ENCODE assay signal across 30 mouse cellular contexts in genomic region chr11:35784002-35784401, GRCm38 (mm10). TPM values are rescaled to one million over a fixed set of nuclear protein-coding genes. Genes with fewer than 3 reads are reported as not detected.
"Had no signal": no experiment of that assay in that cellular context is flagged by ENCODE, and none has a peak within 500 bp of the region (broad histone marks: within the 10 kb centered on the region; RNA-seq: fewer than 3 reads in every experiment).

No protein-coding gene starts in this region.

- H3K4me3 ChIP-seq: heart, embryonic 10.5 days; heart, embryonic 12.5 days; hindbrain, embryonic 13.5 days; hindbrain, embryonic 15.5 days; kidney, embryonic 15.5 days; limb, embryonic 13.5 days; limb, embryonic 15.5 days; liver, embryonic 13.5 days had no signal

- H3K4me1 ChIP-seq: heart, embryonic 10.5 days; heart, embryonic 12.5 days; hindbrain, embryonic 15.5 days; kidney, embryonic 15.5 days; limb, embryonic 13.5 days; limb, embryonic 15.5 days; liver, embryonic 13.5 days had no signal

- DNase-seq: forebrain, postnatal 0 days; gastrocnemius, postnatal 14 days; gastrocnemius, postnatal 36 days; heart, adult 18-20 months; heart, postnatal 10 days; kidney, adult 11 months; kidney, adult 2 months; kidney, adult 9 months; kidney, postnatal 14 days; kidney, postnatal 36 days; layer of hippocampus, adult 9-11 months; layer of hippocampus, postnatal 36 days; left cerebral cortex, postnatal 4 days; liver, embryonic 13.5 days had no signal

- H3K27me3 ChIP-seq: heart, embryonic 12.5 days; hindbrain, embryonic 13.5 days; hindbrain, embryonic 15.5 days; kidney, embryonic 15.5 days; limb, embryonic 13.5 days; limb, embryonic 15.5 days; liver, embryonic 13.5 days had no signal

- H3K9ac ChIP-seq: forebrain, postnatal 0 days; heart, embryonic 12.5 days; hindbrain, embryonic 13.5 days; hindbrain, embryonic 15.5 days; kidney, embryonic 15.5 days; limb, embryonic 13.5 days; limb, embryonic 15.5 days; liver, embryonic 13.5 days had no signal

- H3K27ac ChIP-seq: heart, embryonic 10.5 days; hindbrain, embryonic 13.5 days; hindbrain, embryonic 15.5 days; hindbrain, postnatal 0 days; kidney, embryonic 15.5 days; kidney, postnatal 0 days; limb, embryonic 13.5 days; limb, embryonic 15.5 days; liver, embryonic 13.5 days had no signal

- H3K9me3 ChIP-seq: heart, embryonic 10.5 days; heart, embryonic 12.5 days; hindbrain, embryonic 13.5 days; hindbrain, embryonic 15.5 days; kidney, embryonic 15.5 days; limb, embryonic 13.5 days; limb, embryonic 15.5 days; liver, embryonic 13.5 days had no signal

- ATAC-seq: forebrain, postnatal 0 days; hindbrain, postnatal 0 days had no signal

- H3K4me2 ChIP-seq: heart, embryonic 12.5 days; hindbrain, embryonic 13.5 days; hindbrain, embryonic 15.5 days; kidney, embryonic 15.5 days; limb, embryonic 13.5 days; limb, embryonic 15.5 days; liver, embryonic 13.5 days had no signal

RNA-seq across cellular contexts. Expression of gene Fbll1, which starts 14.7 kb away (rescaled TPM):
- total RNA-seq: gastrocnemius, adult 18-20 months; gastrocnemius, adult 8-10 months; gastrocnemius, postnatal 14 days; gastrocnemius, postnatal 36 days; heart, adult 18-20 months; heart, adult 8-10 months; heart, postnatal 10 days; heart, postnatal 25 days had no signal
- polyA plus RNA-seq: gonadal fat pad, adult 2 months; heart, embryonic 10.5 days; heart, embryonic 12.5 days; heart, embryonic 16.5 days; kidney, postnatal 0 days; limb, embryonic 11.5 days; limb, embryonic 13.5 days; liver, embryonic 13.5 days had no signal
